Mouse (Mus musculus) C2C12 (cell line): ENCODE results near the gene Hyou1.

ENCODE experiments used
- CEBPB ChIP-seq: IDR thresholded peaks from one replicate; pipeline ENCODE4 v1.6.1; 2011; ENCODE audit warnings: low read depth, mild to moderate bottlenecking, control low read depth, moderate library complexity
- CTCF ChIP-seq: IDR thresholded peaks from one replicate; pipeline ENCODE4 v1.5.1; 2011; ENCODE audit not compliant: control insufficient read depth, insufficient read depth, insufficient read length
- FOSL1 ChIP-seq: IDR thresholded peaks from one replicate; pipeline ENCODE4 v1.8.0; 2011; ENCODE audit warnings: mild to moderate bottlenecking, low read length; ENCODE audit not compliant: poor library complexity, insufficient read depth, severe bottlenecking
- MAX ChIP-seq: IDR thresholded peaks from one replicate; pipeline ENCODE4 v1.6.1; 2011; ENCODE audit warnings: mild to moderate bottlenecking, control low read depth
- MYOD1 ChIP-seq: IDR thresholded peaks from one replicate; pipeline ENCODE4 v1.6.1; 2011; ENCODE audit warnings: low read depth; ENCODE audit not compliant: control insufficient read depth, insufficient read length
- MYOG ChIP-seq: IDR thresholded peaks from one replicate; pipeline ENCODE4 v1.6.1; 2011; ENCODE audit not compliant: control insufficient read depth, insufficient read length; ENCODE audit errors: extremely low read depth

GRCm38 (mm10) chr9:44401081-44401480 is 21.8 kb downstream of the Hyou1 start:
- TF ChIP-seq CTCF (no peak), CEBPB (no peak), MAX (no peak), FOSL1 (no peak), MYOD1 (no peak), MYOG (no peak)
